ENCODE assay signal across 8 mouse cellular contexts in genomic region chr12:35532151-35532550, GRCm38 (mm10). TPM values are rescaled to one million over a fixed set of nuclear protein-coding genes. Genes with fewer than 3 reads are reported as not detected.
DNase-seq lines count a peak whose midpoint lies in the region; ATAC-seq and TF ChIP-seq lines count a peak whose summit lies in the region.

No protein-coding gene starts in this region.

- H3K4me2 ChIP-seq in intestine, embryonic 16.5 days (ENCODE audit: low read depth, low read length) = peak overlapping the region; percentile 35; the same call in 1 of the 2 replicates
- no peak overlapping the region for H3K4me2 ChIP-seq in midbrain, postnatal 0 days (ENCODE audit: low read depth, low read length, poor library complexity, severe bottlenecking)

- no peaks in the 10 kb centered on the region for H3K27me3 ChIP-seq in intestine, embryonic 16.5 days (replicated peaks; ENCODE audit: control insufficient read depth, insufficient read depth, low read length)
- no peaks in the 10 kb centered on the region for H3K27me3 ChIP-seq in midbrain, postnatal 0 days (ENCODE audit: insufficient read depth, low read length)

- intact Hi-C loops in left cerebral cortex, postnatal 14 days (cut with DNase I) = loop anchor here (2.0 to 10.0 kb wide), 3 partner anchors 143 to 299 kb away; no protein-coding TSS in a partner anchor

- 12% methylated on average over 5 of the region's 5 CpGs for WGBS in intestine, embryonic 16.5 days
- 16% methylated on average over 5 of the region's 5 CpGs for WGBS in midbrain, postnatal 0 days

- H3K9me3 ChIP-seq in intestine, embryonic 16.5 days (ENCODE audit: control insufficient read depth, low read length) = no peaks in the 10 kb centered on the region
- no peaks in the 10 kb centered on the region for H3K9me3 ChIP-seq in midbrain, postnatal 0 days (ENCODE audit: low read length)

- peak overlapping the region; percentile 19 for H3K4me3 ChIP-seq in intestine, embryonic 16.5 days (ENCODE audit: low read length)
- H3K4me3 ChIP-seq in midbrain, postnatal 0 days (ENCODE audit: low read depth, low read length) = no peak overlapping the region

- no peak overlapping the region for H3K9ac ChIP-seq in intestine, embryonic 16.5 days (ENCODE audit: low read depth, low read length)
- H3K9ac ChIP-seq in midbrain, postnatal 0 days (replicated peaks; ENCODE audit: low read length, poor library complexity, severe bottlenecking) = no peak overlapping the region

- no peak for ATAC-seq in intestine, embryonic 16.5 days
- ATAC-seq in midbrain, postnatal 0 days (ENCODE audit: low FRiP score) = no peak

- TF ChIP-seq CTCF in midbrain, postnatal 0 days (IDR thresholded peaks at IDR 0.05) = peak; percentile 79

- DNase-seq in gastrocnemius, adult 18-20 months (ENCODE audit: low spot score) = peak; percentile 51
- no peak for DNase-seq in gastrocnemius, postnatal 25 days
- peak; percentile 84 for DNase-seq in brain, adult 2 months (ENCODE audit: low read depth, low spot score)
- peak; percentile 57 for DNase-seq in forelimb bud, embryonic 11.5 days (ENCODE audit: low read depth, low spot score)
- DNase-seq in left cerebral cortex, postnatal 14 days (ENCODE audit: low spot score in 2 of 2) = peak; percentile 72 to 85
- peak; percentile 75 for DNase-seq in midbrain, postnatal 0 days (ENCODE audit: low spot score)
- peak; percentile 58 to 82 for DNase-seq in spleen, postnatal 4 days (ENCODE audit: low spot score in 2 of 2)

- H3K4me1 ChIP-seq in intestine, embryonic 16.5 days (ENCODE audit: control insufficient read depth, insufficient read depth, low read length) = peaks cover 9% of the 10 kb centered on the region
- H3K4me1 ChIP-seq in midbrain, postnatal 0 days (ENCODE audit: insufficient read depth, low read length) = no peaks in the 10 kb centered on the region

- H3K27ac ChIP-seq in intestine, embryonic 16.5 days (ENCODE audit: low read length) = no peak overlapping the region
- no peak overlapping the region for H3K27ac ChIP-seq in midbrain, postnatal 0 days (ENCODE audit: low read depth, low read length)

- H3K36me3 ChIP-seq in intestine, embryonic 16.5 days (ENCODE audit: control insufficient read depth, insufficient read depth, low read length) = no peaks in the 10 kb centered on the region
- H3K36me3 ChIP-seq in midbrain, postnatal 0 days (ENCODE audit: insufficient read depth, low read length) = no peaks in the 10 kb centered on the region

RNA-seq across cellular contexts. Expression of gene Ahr, which starts 2.7 kb away (rescaled TPM):
- 1 to 10 TPM; 1.1 to 1.7 TPM for total RNA-seq in gastrocnemius, adult 18-20 months (2021)
- 1 to 10 TPM; 1.7 to 1.9 TPM for total RNA-seq in gastrocnemius, postnatal 25 days (2021)
- polyA plus RNA-seq in intestine, embryonic 16.5 days (2015; fragmentation: Nextera tagmentation; extraction: Ambion mirVana) = 5.7 and 7.2 TPM in 2 replicates
- 10 to 100 TPM; 10.7 TPM for total RNA-seq in left cerebral cortex, postnatal 14 days (2021)
- 10.6 and 11.3 TPM in 2 replicates for total RNA-seq in midbrain, postnatal 0 days (2014; rRNA removed)
- 2.5 and 2.7 TPM in 2 replicates for polyA plus RNA-seq in midbrain, postnatal 0 days (2015; fragmentation: Nextera tagmentation; extraction: Ambion mirVana)
